Mouse (Mus musculus): Measurements from ENCODE around the gene Ipo4. TPM values are rescaled to one million over a fixed set of nuclear protein-coding genes. Genes with fewer than 3 reads are reported as not detected.

The Ipo4 gene
- polyA plus RNA-seq, 1 experiment from 2014 or later, result 104 TPM

DNA sequence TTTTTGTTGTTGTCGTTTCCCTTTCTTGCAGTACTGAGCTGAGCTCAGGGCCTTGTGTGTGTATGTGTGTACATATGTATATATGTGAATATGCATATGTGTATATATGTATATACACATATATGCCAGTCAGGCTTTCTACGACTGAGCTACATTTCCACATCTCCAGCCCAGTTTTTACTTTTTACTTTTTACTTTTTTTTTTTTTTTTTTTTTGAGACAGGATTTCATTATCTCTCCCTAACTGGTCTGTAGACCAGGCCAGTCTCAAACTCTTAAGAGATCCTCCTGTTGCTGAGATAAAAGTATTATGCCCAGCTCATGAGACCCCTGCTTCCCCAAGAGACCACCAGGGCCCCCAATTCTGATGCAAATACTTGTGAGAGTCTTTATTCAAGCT lies 18.9 kb downstream of the Ipo4 start:
- H3K9me3 ChIP-seq (ENCODE audit: control insufficient read depth, low read length), result no peaks in the 10 kb centered on the region
- ATAC-seq (ENCODE audit: insufficient read depth, low FRiP score, low TSS enrichment), result no peak
- no peak overlapping the region for H3K27ac ChIP-seq (ENCODE audit: low read depth, low read length)
- H3K4me1 ChIP-seq (ENCODE audit: control insufficient read depth, insufficient read depth, low read length), result no peaks in the 10 kb centered on the region; the same call in 1 of the 2 replicates
- H3K9ac ChIP-seq (ENCODE audit: low read length), result no peak overlapping the region
- no peak overlapping the region for H3K4me3 ChIP-seq (ENCODE audit: low read depth, low read length)
- no peak for DNase-seq (ENCODE audit: low spot score)
- no peaks in the 10 kb centered on the region for H3K27me3 ChIP-seq (ENCODE audit: control insufficient read depth, insufficient read depth, low read length)
- no peaks in the 10 kb centered on the region for H3K36me3 ChIP-seq (ENCODE audit: control insufficient read depth, insufficient read depth, low read length)
- H3K4me2 ChIP-seq (ENCODE audit: low read depth), result no peak overlapping the region
- 93% methylated on average over 2 of the region's 2 CpGs for WGBS

DNA sequence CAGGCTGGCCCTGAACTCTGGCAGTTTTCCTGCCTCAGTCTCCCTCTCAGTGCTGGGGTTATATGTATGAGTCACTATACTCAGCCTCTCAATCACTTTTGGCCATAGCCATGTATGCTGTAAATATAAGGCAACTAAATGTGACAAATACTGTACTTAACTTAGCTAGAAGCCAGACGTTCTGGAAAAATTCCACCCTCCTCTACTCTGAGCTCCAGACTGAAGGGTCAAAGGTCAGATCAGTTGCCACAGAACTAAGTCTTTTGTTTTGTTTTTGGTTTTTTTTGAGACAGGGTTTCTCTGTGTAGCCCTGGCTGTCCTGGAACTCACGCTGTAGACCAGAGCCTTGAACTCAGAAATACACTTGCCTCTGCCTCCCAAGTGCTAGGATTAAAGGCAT lies 19.9 kb downstream of the Ipo4 start:
- 53% methylated on average over 2 of the region's 2 CpGs for WGBS
- no peak overlapping the region for H3K4me3 ChIP-seq (ENCODE audit: low read depth, low read length)
- no peaks in the 10 kb centered on the region; the same call in 1 of the 2 replicates for H3K4me1 ChIP-seq (ENCODE audit: control insufficient read depth, insufficient read depth, low read length)
- ATAC-seq (ENCODE audit: insufficient read depth, low FRiP score, low TSS enrichment) (no peak), DNase-seq (ENCODE audit: low spot score) (no peak)
- no peak overlapping the region for H3K9ac ChIP-seq (ENCODE audit: low read length)
- H3K27me3 ChIP-seq (ENCODE audit: control insufficient read depth, insufficient read depth, low read length), result no peaks in the 10 kb centered on the region
- H3K4me2 ChIP-seq (ENCODE audit: low read depth), result no peak overlapping the region
- H3K9me3 ChIP-seq (ENCODE audit: control insufficient read depth, low read length), result no peaks in the 10 kb centered on the region
- no peaks in the 10 kb centered on the region for H3K36me3 ChIP-seq (ENCODE audit: control insufficient read depth, insufficient read depth, low read length)
- no peak overlapping the region for H3K27ac ChIP-seq (ENCODE audit: low read depth, low read length)

DNA sequence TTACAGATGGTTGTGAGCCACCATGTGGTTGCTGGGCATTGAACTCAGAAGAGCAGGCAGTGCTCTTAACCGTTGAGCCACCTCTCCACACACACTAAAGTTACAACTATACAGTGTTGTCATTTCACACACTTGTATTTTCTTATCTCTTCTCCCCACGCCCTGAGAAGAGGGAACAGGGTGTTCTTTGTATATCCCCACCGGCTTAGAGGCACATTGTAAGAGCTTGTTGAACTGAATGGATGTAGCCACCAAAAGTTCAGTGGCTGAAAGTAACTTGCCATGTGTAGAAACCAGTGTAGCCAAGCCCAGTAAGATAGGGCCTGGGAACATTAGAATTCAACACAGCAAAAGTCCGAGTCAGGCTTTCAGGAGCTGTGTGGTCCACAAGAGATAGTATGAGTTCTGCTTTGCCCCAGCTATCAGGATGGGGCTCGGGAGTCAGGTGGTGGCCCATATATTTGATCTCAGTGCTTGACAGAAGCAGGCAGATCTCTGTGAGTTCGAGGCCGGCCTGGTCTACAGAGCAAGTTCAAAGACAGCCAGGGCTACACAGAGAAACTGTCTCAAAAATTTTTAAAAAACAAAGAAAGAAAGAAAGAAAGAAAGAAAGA lies 21.1 kb downstream of the Ipo4 start:
- WGBS, result 78% methylated on average over 7 of the region's 7 CpGs
- DNase-seq (ENCODE audit: low spot score) (no peak), ATAC-seq (ENCODE audit: insufficient read depth, low FRiP score, low TSS enrichment) (no peak)
- H3K27ac ChIP-seq (ENCODE audit: low read depth, low read length), result no peak overlapping the region
- no peak overlapping the region for H3K4me3 ChIP-seq (ENCODE audit: low read depth, low read length)
- H3K4me1 ChIP-seq (ENCODE audit: control insufficient read depth, insufficient read depth, low read length), result no peaks in the 10 kb centered on the region; the same call in 1 of the 2 replicates
- H3K4me2 ChIP-seq (ENCODE audit: low read depth), result no peak overlapping the region
- no peaks in the 10 kb centered on the region for H3K9me3 ChIP-seq (ENCODE audit: control insufficient read depth, low read length)
- no peaks in the 10 kb centered on the region for H3K36me3 ChIP-seq (ENCODE audit: control insufficient read depth, insufficient read depth, low read length)
- no peaks in the 10 kb centered on the region for H3K27me3 ChIP-seq (ENCODE audit: control insufficient read depth, insufficient read depth, low read length)
- no peak overlapping the region for H3K9ac ChIP-seq (ENCODE audit: low read length)

DNA sequence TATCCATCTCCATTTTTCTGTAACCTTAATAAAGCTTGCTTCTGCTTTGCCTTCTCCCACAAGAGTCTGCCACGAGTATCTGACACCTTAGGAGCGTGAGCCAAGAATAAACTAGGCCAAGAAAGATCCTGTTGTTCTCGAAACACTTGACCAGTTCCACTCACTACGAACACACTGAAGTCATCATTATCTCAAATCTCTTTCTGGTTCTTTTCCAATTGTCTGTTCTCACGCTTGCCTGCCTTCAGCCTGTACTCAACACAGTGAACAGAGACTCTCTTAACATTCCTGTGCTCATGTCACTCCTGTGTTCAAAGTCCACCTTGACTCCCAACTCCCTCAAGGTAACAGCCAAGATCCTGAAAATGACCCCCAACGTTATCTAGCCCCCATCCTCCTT lies 22.4 kb downstream of the Ipo4 start:
- 82% methylated on average over 6 of the region's 6 CpGs for WGBS
- Histone ChIP-seq H3K36me3 (ENCODE audit: control insufficient read depth, insufficient read depth, low read length) (peaks cover under 1% of the 10 kb centered on the region; the same call in 1 of the 2 replicates), H3K4me2 (ENCODE audit: low read depth) (no peak overlapping the region), H3K27ac (ENCODE audit: low read depth, low read length) (no peak overlapping the region), H3K9me3 (ENCODE audit: control insufficient read depth, low read length) (no peaks in the 10 kb centered on the region), H3K9ac (ENCODE audit: low read length) (no peak overlapping the region), H3K4me3 (ENCODE audit: low read depth, low read length) (no peak overlapping the region), H3K4me1 (ENCODE audit: control insufficient read depth, insufficient read depth, low read length) (no peaks in the 10 kb centered on the region), H3K27me3 (ENCODE audit: control insufficient read depth, insufficient read depth, low read length) (no peaks in the 10 kb centered on the region)
- ATAC-seq (ENCODE audit: insufficient read depth, low FRiP score, low TSS enrichment), result no peak
- no peak for DNase-seq (ENCODE audit: low spot score)

DNA sequence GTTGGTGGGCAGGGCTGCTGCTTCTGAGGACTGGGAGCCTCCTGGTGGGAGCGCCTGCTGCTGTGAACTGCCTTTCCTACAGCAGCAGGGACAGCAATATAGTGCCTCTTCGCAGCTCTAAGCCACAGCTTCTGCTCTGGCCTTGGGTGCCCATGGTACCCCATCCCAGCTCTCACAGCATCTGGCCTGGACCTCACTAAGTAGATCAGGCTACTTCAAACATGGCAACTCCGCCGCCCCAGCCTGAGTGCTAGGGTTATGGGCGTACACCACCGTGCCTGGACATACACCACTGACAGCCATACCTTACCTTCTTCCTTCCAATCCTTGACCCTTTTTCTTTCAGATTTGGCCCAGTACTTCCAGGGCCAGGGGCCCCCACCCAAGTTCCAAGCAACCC lies 27.4 kb downstream of the Ipo4 start:
- no peak overlapping the region for H3K4me3 ChIP-seq (ENCODE audit: low read depth, low read length)
- peaks cover 5% of the 10 kb centered on the region; the same call in 1 of the 2 replicates for H3K36me3 ChIP-seq (ENCODE audit: control insufficient read depth, insufficient read depth, low read length)
- H3K9ac ChIP-seq (ENCODE audit: low read length), result no peak overlapping the region
- ATAC-seq (ENCODE audit: insufficient read depth, low FRiP score, low TSS enrichment) (no peak), DNase-seq (ENCODE audit: low spot score) (no peak)
- H3K27ac ChIP-seq (ENCODE audit: low read depth, low read length), result no peak overlapping the region
- H3K9me3 ChIP-seq (ENCODE audit: control insufficient read depth, low read length), result no peaks in the 10 kb centered on the region
- no peaks in the 10 kb centered on the region for H3K27me3 ChIP-seq (ENCODE audit: control insufficient read depth, insufficient read depth, low read length)
- 94% methylated on average over 6 of the region's 6 CpGs for WGBS
- H3K4me1 ChIP-seq (ENCODE audit: control insufficient read depth, insufficient read depth, low read length), result no peaks in the 10 kb centered on the region
- no peak overlapping the region for H3K4me2 ChIP-seq (ENCODE audit: low read depth)

DNA sequence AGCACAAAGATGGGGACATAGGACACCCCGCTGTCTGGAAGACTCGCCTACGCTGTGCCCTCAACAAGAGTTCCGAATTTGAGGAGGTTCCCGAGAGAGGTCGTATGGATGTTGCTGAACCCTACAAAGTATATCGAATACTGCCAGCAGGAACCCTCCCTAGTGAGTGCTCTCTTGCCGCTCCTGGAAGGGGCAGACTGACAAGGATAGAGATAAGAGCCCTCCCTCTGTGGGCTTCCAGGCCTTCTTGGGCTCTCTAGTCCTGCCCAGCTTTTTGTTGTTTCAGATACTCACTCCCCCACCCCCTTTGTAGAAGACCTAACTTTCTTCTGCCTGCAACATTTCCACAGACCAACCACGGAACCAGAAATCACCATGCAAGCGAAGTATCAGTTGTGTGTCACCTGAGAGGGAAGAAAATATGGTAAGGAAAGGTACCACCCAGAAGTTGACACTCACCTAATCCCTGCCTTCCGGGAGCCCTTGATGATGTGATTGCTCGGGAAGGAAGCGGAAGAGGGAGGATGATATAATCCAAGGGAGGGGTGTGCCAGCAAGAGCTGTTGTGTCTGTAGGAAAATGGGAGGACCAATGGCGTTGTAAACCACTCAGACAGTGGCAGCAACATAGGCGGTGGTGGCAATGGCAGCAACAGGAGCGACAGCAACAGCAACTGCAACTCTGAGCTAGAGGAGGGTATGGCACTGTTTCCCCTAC lies 29.9 kb downstream of the Ipo4 start:
- ATAC-seq (ENCODE audit: insufficient read depth, low FRiP score, low TSS enrichment) (no peak), DNase-seq (ENCODE audit: low spot score) (no peak)
- no peaks in the 10 kb centered on the region for H3K4me1 ChIP-seq (ENCODE audit: control insufficient read depth, insufficient read depth, low read length)
- no peak overlapping the region for H3K9ac ChIP-seq (ENCODE audit: low read length)
- H3K4me2 ChIP-seq (ENCODE audit: low read depth), result no peak overlapping the region
- no peaks in the 10 kb centered on the region for H3K27me3 ChIP-seq (ENCODE audit: control insufficient read depth, insufficient read depth, low read length)
- WGBS, result 93% methylated on average over 16 of the region's 16 CpGs
- no peak overlapping the region for H3K27ac ChIP-seq (ENCODE audit: low read depth, low read length)
- H3K9me3 ChIP-seq (ENCODE audit: control insufficient read depth, low read length), result no peaks in the 10 kb centered on the region
- no peak overlapping the region for H3K4me3 ChIP-seq (ENCODE audit: low read depth, low read length)
- peaks cover 12% of the 10 kb centered on the region for H3K36me3 ChIP-seq (ENCODE audit: control insufficient read depth, insufficient read depth, low read length)

DNA sequence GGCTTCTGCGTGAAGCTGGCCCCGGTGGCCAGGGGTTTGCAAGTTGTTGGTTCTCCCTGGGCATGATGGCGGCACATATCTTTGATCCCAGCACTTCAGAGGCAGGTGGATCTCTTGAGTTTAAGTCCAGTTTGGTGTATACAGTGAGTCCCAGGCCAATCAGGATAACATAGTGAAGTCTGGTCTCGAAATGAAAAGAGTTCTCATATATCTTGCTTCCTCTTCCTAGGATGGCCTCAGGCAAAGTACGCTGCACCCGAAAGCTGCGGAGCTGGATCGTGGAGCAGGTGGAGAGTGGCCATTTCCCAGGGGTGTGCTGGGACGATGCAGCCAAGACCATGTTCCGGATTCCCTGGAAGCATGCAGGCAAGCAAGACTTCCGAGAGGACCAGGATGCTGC lies 30.9 kb downstream of the Ipo4 start:
- Histone ChIP-seq H3K9ac (ENCODE audit: low read length) (no peak overlapping the region), H3K4me3 (ENCODE audit: low read depth, low read length) (no peak overlapping the region), H3K27me3 (ENCODE audit: control insufficient read depth, insufficient read depth, low read length) (no peaks in the 10 kb centered on the region), H3K36me3 (ENCODE audit: control insufficient read depth, insufficient read depth, low read length) (peaks cover 12% of the 10 kb centered on the region), H3K27ac (ENCODE audit: low read depth, low read length) (no peak overlapping the region), H3K4me2 (ENCODE audit: low read depth) (no peak overlapping the region), H3K9me3 (ENCODE audit: control insufficient read depth, low read length) (no peaks in the 10 kb centered on the region), H3K4me1 (ENCODE audit: control insufficient read depth, insufficient read depth, low read length) (no peaks in the 10 kb centered on the region)
- DNase-seq (ENCODE audit: low spot score) (no peak), ATAC-seq (ENCODE audit: insufficient read depth, low FRiP score, low TSS enrichment) (no peak)
- WGBS, result 94% methylated on average over 11 of the region's 11 CpGs

DNA sequence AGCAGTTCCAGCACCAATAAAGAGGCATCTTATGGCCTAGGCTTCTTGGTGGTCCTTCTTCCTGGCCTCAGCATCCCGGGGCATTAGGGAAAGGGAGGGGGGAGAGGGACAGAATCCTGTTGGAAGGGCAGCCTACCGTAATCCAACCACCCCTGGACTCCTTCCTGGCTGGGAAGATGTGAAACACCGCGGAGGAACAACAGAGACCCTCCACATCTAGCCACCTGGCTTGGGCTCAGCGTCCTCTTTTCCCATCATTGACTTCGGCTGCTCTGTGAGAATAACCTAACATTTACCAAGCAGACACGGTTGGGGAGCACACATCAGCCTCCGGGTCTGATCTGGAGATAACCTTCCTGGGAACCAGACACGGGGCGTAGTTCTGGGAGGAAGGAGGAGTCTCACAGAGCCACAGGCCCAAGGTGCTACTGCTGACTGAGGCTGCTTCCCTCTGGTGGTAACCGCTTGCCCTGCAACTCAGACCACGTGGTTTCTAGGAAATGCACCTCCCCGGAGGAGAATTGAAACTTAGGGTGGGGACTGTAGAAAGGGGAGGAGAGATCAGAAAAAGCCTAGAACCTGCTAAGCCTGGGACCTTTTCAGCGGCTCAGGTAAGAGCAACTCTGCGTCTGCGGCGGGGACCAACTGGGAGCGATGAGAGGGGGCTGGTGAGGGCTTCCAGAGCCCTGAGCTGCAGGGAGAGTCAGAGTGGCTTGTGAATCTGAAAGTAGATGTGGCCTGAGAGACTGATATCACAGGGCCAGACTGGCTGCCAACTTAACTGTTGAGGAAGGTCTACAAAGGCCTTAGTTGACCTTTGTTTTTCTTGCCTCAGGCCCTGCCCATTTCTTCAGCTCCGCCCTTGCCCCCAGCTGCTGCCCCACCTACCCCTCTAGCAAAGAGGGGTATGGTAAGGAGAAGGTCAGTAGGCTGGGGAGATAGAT lies 31.9 kb downstream of the Ipo4 start:
- no peak overlapping the region for H3K9ac ChIP-seq (ENCODE audit: low read length)
- no peaks in the 10 kb centered on the region for H3K9me3 ChIP-seq (ENCODE audit: control insufficient read depth, low read length)
- no peak overlapping the region for H3K4me3 ChIP-seq (ENCODE audit: low read depth, low read length)
- H3K27ac ChIP-seq (ENCODE audit: low read depth, low read length), result no peak overlapping the region
- WGBS, result 25% methylated on average over 19 of the region's 19 CpGs
- peaks cover 15% of the 10 kb centered on the region for H3K36me3 ChIP-seq (ENCODE audit: control insufficient read depth, insufficient read depth, low read length)
- peak; percentile 79; the same call in 1 of the 2 replicates for ATAC-seq (ENCODE audit: insufficient read depth, low FRiP score, low TSS enrichment)
- H3K4me2 ChIP-seq (ENCODE audit: low read depth), result peak overlapping the region; percentile 13; the same call in 1 of the 2 replicates
- H3K4me1 ChIP-seq (ENCODE audit: control insufficient read depth, insufficient read depth, low read length), result no peaks in the 10 kb centered on the region
- H3K27me3 ChIP-seq (ENCODE audit: control insufficient read depth, insufficient read depth, low read length), result no peaks in the 10 kb centered on the region
- DNase-seq (ENCODE audit: low spot score), result peak; percentile 81
